Mouse (Mus musculus) myocyte (in vitro differentiated cells): ENCODE results near the gene Rab25. TPM values are rescaled to one million over a fixed set of nuclear protein-coding genes. Genes with fewer than 3 reads are reported as not detected.
A peak's percentile ranks its signal among the peaks of the same experiment; 100 is the strongest.

ENCODE experiments used
- H3K27me3 ChIP-seq: one replicate; pipeline ENCODE4 v1.6.1; 2011; ENCODE audit not compliant: control insufficient read depth, insufficient read depth, insufficient read length
- H3K36me3 ChIP-seq: one replicate; pipeline ENCODE4 v1.6.1; 2011; ENCODE audit not compliant: control insufficient read depth, insufficient read depth
- H3K4me2 ChIP-seq: one replicate; pipeline ENCODE4 v1.6.1; 2011; ENCODE audit warnings: low read depth, control low read depth
- H3K4me3 ChIP-seq: one replicate; pipeline ENCODE4 v1.5.1; 2011; ENCODE audit warnings: mild to moderate bottlenecking, control low read depth, moderate library complexity
- H3K79me2 ChIP-seq: one replicate; pipeline ENCODE4 v1.6.1; 2011; ENCODE audit not compliant: control insufficient read depth, insufficient read depth
- H3ac ChIP-seq: one replicate; pipeline ENCODE4 v1.6.1; 2011; ENCODE audit not compliant: control insufficient read depth, insufficient read length
- CEBPB ChIP-seq: IDR thresholded peaks from 2 replicates; pipeline ENCODE4 v1.6.1; 2011; ENCODE audit warnings: mild to moderate bottlenecking, moderate library complexity; ENCODE audit not compliant: poor library complexity, insufficient read depth, severe bottlenecking
- E2F4 ChIP-seq: IDR thresholded peaks from one replicate; pipeline ENCODE4 v1.6.1; 2011; ENCODE audit warnings: mild to moderate bottlenecking, control low read depth, moderate library complexity; ENCODE audit not compliant: insufficient read depth
- MAX ChIP-seq: IDR thresholded peaks from one replicate; pipeline ENCODE4 v1.6.1; 2011; ENCODE audit warnings: low read depth, mild to moderate bottlenecking, control low read depth
- MYOD1 ChIP-seq, 3 experiments: IDR thresholded peaks; one replicate each; pipeline ENCODE4 v1.6.1; 2011; ENCODE audit warnings: control low read depth in 2 of 3, low read depth in 2 of 3, mild to moderate bottlenecking in 2 of 3, moderate library complexity in 1 of 3; ENCODE audit not compliant: insufficient read length in 2 of 3, control insufficient read depth in 1 of 3
- MYOG ChIP-seq, 3 experiments: IDR thresholded peaks; one replicate each; pipeline ENCODE4 v1.6.1; 2011; ENCODE audit warnings: control low read depth in 2 of 3, low read depth in 2 of 3, mild to moderate bottlenecking in 2 of 3; ENCODE audit not compliant: insufficient read length in 2 of 3, control insufficient read depth in 1 of 3, insufficient read depth in 1 of 3
- POLR2A ChIP-seq: IDR thresholded peaks from one replicate; pipeline ENCODE4 v1.6.1; 2011; ENCODE audit warnings: low read depth, mild to moderate bottlenecking, control low read depth, moderate library complexity; ENCODE audit not compliant: insufficient read length
- POLR2AphosphoS2 ChIP-seq: IDR thresholded peaks from one replicate; pipeline ENCODE4 v1.6.1; 2011; ENCODE audit warnings: low read depth, control low read depth; ENCODE audit not compliant: insufficient read length
- REST ChIP-seq: IDR thresholded peaks from one replicate; pipeline ENCODE4 v1.6.1; 2011; ENCODE audit warnings: mild to moderate bottlenecking, control low read depth, moderate library complexity; ENCODE audit not compliant: insufficient read depth, insufficient read length
- SRF ChIP-seq: IDR thresholded peaks from one replicate; pipeline ENCODE4 v1.6.1; 2011; ENCODE audit warnings: low read depth; ENCODE audit not compliant: control insufficient read depth, insufficient read length
- TCF12 ChIP-seq: IDR thresholded peaks from one replicate; pipeline ENCODE4 v1.6.1; 2011; ENCODE audit warnings: mild to moderate bottlenecking, control low read depth; ENCODE audit not compliant: poor library complexity, insufficient read depth, severe bottlenecking
- TCF3 ChIP-seq: IDR thresholded peaks from one replicate; pipeline ENCODE4 v1.6.1; 2011; ENCODE audit warnings: low read depth, control low read depth; ENCODE audit not compliant: insufficient read length
- USF1 ChIP-seq: IDR thresholded peaks from one replicate; pipeline ENCODE4 v1.6.1; 2011; ENCODE audit warnings: low read depth, mild to moderate bottlenecking, control low read depth, moderate library complexity
- polyA plus RNA-seq: library from polyadenylated mRNA; unstranded; fragments of >200 nt; fragmentation: generic; extraction: Trizol; gene quantifications from one replicate; pipeline ENCODE4 v1.2.1, GENCODE M21; 2012; ENCODE audit warnings: missing spikeins

Gene Rab25
- polyA plus RNA-seq, 1 experiment: 0.13 TPM

DNA sequence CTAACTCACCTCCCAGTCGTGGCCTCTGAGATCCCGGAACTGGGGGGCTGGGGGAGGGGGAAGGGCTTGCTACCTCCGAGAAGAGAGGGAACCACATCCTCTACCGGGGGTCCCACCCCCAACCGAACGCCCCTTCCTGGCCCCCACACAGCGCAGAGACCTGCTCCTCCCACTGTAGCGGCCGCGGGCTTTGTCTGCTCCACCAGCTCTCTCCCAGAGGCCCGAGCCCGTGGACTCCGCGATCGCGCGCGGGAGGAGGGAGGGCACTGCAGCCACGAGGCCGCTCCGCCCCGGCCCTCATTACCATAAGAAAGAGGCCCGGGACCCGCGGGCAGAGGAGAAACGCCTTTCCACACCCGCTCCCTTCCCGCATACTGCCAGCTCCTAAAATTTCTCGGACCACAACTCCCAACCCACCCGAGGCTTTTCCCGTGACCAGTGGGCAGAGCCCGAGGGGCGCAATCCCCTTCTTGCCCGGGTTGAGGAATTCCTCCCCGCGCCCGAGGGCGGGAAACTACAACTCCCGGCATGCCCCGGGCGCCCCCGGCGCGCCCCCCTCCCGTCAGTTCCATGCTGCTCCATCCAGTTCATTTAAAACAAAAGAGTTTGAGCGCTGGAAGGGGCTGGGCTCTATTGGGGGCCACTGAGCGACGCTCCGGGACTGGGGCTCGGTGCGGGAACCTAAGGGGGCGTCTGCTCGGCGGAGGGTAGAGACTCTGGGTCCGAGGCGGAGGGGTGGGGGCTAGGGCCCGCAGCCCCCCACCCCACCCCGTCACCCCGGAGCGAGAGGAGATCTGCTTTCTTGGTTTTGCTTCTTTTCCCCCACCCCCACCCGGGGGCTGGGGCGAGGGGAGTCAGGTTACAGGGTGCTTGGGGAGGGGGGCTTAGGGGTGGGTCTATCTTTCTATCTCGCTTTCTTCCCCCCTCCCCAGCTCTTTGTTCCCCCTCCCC is 16.5 kb downstream of the Rab25 start:
- Histone ChIP-seq H3K4me3 (peak overlapping the region; percentile 97), H3K36me3 (no peaks in the 10 kb centered on the region), H3K79me2 (peaks cover 45% of the 10 kb centered on the region), H3ac (peak overlapping the region; percentile 72), H3K27me3 (no peaks in the 10 kb centered on the region), H3K4me2 (peak overlapping the region; percentile 92)
- no peak for TF ChIP-seq CEBPB
- TF ChIP-seq POLR2A: peak; percentile 64
- peak; percentile 31 for TF ChIP-seq POLR2AphosphoS2

DNA sequence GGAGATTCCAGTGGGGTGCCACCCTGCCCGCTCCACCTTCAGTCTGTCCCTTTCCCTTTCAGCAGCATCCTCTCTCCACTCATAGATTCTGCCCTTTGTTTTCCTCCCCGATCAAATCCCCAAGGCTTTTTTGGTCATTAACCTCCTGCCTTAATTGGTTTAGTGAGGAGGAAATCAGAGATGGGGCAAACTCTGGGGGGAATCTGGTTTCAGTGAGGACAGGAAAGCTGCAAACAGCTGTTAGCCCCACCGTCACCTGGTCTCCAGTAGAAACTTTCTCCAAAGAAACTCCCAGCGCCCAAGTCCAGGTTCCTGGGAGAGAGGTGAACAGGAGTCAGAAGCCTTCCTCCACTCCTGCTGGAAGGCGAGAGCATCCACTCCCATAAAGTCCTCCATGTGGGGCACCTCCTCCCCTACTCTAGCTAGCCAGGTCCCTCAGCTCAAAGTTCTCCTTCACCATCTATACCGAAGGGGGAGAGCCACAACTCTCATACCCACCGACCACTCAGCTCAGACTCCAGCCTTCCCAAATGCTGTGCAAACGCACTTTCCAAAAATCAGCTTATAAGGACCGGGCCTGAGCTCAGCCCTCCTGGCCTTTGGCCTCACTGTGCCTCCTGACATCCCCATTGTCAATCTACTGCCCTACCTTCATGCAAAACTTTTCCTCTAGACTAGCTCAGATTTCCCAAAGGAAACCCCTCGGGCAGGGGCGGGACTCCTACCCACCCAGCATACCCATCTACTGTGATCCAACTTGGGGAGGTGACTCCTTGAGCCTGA is 17.8 kb downstream of the Rab25 start:
- H3K4me2 ChIP-seq: peak overlapping the region; percentile 92
- H3ac ChIP-seq: peak overlapping the region; percentile 72
- peak overlapping the region; percentile 97 for H3K4me3 ChIP-seq
- H3K79me2 ChIP-seq: peaks cover 48% of the 10 kb centered on the region
- no peak for TF ChIP-seq MAX
- TF ChIP-seq POLR2AphosphoS2: no peak
- no peak for TF ChIP-seq SRF
- no peak for TF ChIP-seq USF1
- no peak for TF ChIP-seq TCF12
- no peak for TF ChIP-seq TCF3
- TF ChIP-seq MYOD1 (IDR thresholded peaks at IDR 0.05; ENCODE audit: control insufficient read depth in 1 of 3, insufficient read length in 2 of 3, low read depth in 2 of 3): no peak
- TF ChIP-seq CEBPB: no peak
- TF ChIP-seq MYOG (IDR thresholded peaks at IDR 0.05; ENCODE audit: control insufficient read depth in 1 of 3, insufficient read depth in 1 of 3, insufficient read length in 2 of 3, low read depth in 2 of 3): no peak
- no peak for TF ChIP-seq POLR2A
- TF ChIP-seq REST: no peak
- no peak for TF ChIP-seq E2F4
- H3K27me3 ChIP-seq: no peaks in the 10 kb centered on the region
- H3K36me3 ChIP-seq: no peaks in the 10 kb centered on the region

DNA sequence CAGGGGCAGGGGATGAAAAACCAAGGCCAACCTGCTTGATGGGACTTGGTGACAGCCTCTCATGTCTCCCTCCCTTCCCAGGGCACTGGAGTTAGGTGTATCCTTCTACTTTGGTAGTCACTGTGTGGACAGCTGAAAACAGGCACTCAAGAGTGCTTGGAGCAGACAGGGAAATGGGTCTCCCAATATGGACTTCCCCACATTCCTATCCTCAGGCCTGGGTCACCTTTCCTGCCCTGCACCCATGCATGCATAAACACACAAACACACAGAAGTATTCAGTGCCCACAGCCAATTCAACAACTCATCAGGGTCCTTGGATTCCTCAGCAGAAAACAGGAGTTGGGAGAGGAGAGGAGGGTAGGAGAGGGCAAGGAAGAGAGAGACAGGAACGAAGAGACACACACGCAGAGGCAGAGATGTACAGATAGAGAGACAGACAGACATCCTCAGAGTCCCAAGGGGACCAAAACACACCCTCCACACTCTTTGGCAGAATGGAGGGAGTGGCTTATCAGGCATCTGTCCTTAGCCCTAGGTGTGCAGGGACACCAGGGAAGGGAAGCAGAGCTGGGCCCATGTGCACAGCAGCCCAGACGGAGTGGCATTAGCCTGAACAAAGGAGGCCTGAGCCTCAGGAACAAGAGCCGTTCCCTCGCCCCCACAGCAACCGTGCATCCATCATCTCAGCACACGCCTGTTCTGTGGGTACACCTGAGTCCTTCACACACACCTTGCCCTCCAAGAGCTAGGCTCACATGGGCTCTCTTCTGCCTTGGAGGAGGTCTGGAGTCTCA is 18.7 kb downstream of the Rab25 start:
- H3K27me3 ChIP-seq: no peaks in the 10 kb centered on the region
- TF ChIP-seq MYOG (IDR thresholded peaks at IDR 0.05; ENCODE audit: control insufficient read depth in 1 of 3, insufficient read depth in 1 of 3, insufficient read length in 2 of 3, low read depth in 2 of 3) (no peak), CEBPB (no peak), MAX (no peak), REST (no peak), TCF3 (no peak), POLR2A (no peak), SRF (no peak), E2F4 (no peak), USF1 (no peak), TCF12 (no peak), POLR2AphosphoS2 (no peak), MYOD1 (IDR thresholded peaks at IDR 0.05; ENCODE audit: control insufficient read depth in 1 of 3, insufficient read length in 2 of 3, low read depth in 2 of 3) (no peak)
- H3K4me2 ChIP-seq: peak overlapping the region; percentile 26
- no peak overlapping the region for H3ac ChIP-seq
- H3K79me2 ChIP-seq: peaks cover 41% of the 10 kb centered on the region
- H3K4me3 ChIP-seq: peak overlapping the region; percentile 97
- no peaks in the 10 kb centered on the region for H3K36me3 ChIP-seq

DNA sequence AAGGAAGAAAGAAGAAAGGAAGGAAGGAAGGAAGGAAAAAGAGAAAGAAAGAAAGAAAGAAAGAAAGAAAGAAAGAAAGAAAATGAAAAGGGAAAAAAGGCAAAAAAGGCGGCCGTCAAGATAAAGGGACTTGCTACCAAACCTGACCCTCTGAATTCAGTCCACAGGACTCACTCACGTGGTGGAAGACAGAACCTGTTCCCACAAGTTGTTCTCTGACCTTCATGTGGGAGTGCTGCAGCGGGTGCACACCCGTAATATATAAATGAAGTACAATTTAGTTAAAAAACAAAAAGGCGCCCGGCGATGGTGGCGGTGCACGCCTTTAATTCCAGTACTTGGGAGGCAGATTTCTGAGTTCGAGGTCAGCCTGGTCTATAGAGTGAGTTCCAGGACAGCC is 19.5 kb downstream of the Rab25 start:
- no peak overlapping the region for H3K4me3 ChIP-seq
- no peaks in the 10 kb centered on the region for H3K36me3 ChIP-seq
- H3K27me3 ChIP-seq: no peaks in the 10 kb centered on the region
- H3K79me2 ChIP-seq: peaks cover 40% of the 10 kb centered on the region
- H3K4me2 ChIP-seq: no peak overlapping the region
- TF ChIP-seq SRF (no peak), USF1 (no peak), POLR2A (no peak)
- no peak overlapping the region for H3ac ChIP-seq
